Mouse (Mus musculus) testis, adult 2 months (tissue): ENCODE measurements at regions not wholly inside any gene's neighbourhood (a gene's known extent, or its start where the extent isn't known, plus 50 kb on each side); places are given as distances from the start of the nearest gene placed in this dataset.

Experiments used
- CTCF ChIP-seq: fragments of 200-500 bp; IDR thresholded peaks from 2 replicates; pipeline ENCODE4 v1.5.1; 2012; ENCODE audit warnings: low read depth, mild to moderate bottlenecking, inconsistent platforms, low read length, moderate library complexity; ENCODE audit not compliant: control insufficient read depth, insufficient read depth, insufficient replicate concordance
- POLR2A ChIP-seq: fragments of 200-500 bp; IDR thresholded peaks from 2 replicates; pipeline ENCODE4 v1.6.1; 2012; ENCODE audit warnings: low read depth, mild to moderate bottlenecking, inconsistent platforms, low read length, moderate library complexity; ENCODE audit not compliant: control insufficient read depth

DNA sequence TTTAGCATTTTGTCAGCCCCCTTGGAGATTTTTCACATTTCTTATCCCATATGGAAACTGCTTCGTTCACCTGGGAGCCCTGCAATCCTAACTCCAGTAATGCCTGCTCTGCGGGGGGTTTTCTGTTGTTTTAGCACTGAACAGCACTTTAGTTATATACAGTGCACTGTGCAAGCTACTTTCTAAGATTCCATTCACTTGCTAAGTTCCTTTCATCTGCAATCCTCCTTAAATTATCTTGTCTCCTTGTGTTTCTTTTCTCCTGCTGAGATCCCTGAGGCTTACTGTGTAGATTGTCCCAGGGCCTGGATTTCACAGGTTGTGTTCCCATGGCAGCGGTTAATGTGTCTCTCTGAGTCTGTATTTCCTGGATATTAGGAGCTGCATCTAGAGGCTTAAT, 173.3 kb upstream of the Elac2 start:
- TF ChIP-seq CTCF = no peak
- no peak for TF ChIP-seq POLR2A
